Mouse (Mus musculus): Measurements from ENCODE around the gene Retnlb. TPM values are rescaled to one million over a fixed set of nuclear protein-coding genes. Genes with fewer than 3 reads are reported as not detected.
A peak's percentile ranks its signal among the peaks of the same experiment; 100 is the strongest.
"Not testable (repeated sequence)": the region's sequence is repeated elsewhere in the genome, so short reads cannot be mapped to it uniquely, and the experiment has no call there.

The Retnlb gene
- polyA plus RNA-seq, 1 experiment from 2014 or later: not detected

DNA sequence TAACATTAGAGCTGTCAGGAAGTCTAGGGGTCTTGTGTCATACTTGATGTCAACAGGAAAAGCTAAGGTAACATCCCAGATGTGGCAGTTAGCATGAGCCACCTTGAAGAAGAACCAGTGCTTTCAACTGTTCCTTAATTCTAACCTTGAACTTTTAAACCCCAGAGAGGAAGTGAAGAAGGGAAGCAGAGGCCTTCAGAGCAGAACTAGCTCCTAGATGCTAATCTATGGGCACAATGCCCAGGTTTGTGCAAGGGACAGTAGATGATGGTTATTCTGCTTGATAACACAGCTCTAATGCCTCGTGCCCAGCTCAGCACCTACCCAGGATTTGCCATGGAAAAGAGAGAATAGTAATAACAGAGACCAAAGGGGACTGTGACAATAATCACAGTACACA lies 17.0 kb downstream of the Retnlb start:
- not testable (repeated sequence) for H3K9me3 ChIP-seq (ENCODE audit: control insufficient read depth, low read length); H3K27me3 ChIP-seq (replicated peaks; ENCODE audit: control insufficient read depth, insufficient read depth, low read length); DNase-seq (ENCODE audit: low spot score); ATAC-seq (replicated peaks; ENCODE audit: low FRiP score); H3K9ac ChIP-seq (ENCODE audit: low read depth, low read length); H3K27ac ChIP-seq (ENCODE audit: low read depth, low read length); H3K4me1 ChIP-seq (replicated peaks; ENCODE audit: control insufficient read depth, insufficient read depth, low read length); H3K4me2 ChIP-seq; H3K4me3 ChIP-seq (ENCODE audit: low read depth, low read length); H3K36me3 ChIP-seq (ENCODE audit: control insufficient read depth, insufficient read depth, low read length)
- whole genome bisulfite sequencing: 38% methylated on average over 1 of the region's 1 CpGs

DNA sequence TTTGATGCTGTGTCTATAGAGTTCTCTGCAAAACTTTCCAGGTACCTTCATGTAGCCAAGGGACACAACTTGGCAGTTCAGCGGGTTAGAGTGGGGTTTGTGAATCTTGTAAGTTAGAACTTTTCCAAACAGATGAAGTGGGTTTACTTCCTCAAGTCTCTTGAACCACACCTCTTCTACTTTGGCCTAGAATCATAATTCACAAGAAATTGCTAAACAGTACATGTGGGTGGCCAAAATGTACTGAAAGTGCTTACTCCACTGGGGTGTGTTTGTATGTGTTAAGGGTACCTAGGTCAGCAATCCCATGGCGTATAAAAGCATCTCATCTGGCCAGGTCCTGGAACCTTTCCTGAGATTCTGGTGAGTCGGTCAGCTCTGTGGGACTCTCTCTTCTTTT lies 25.6 kb downstream of the Retnlb start, which contains the start of gene Retnla:
Gene Retnla (plus strand): TSS at position 286 of the 400 bp plus-strand sequence.
- Histone ChIP-seq H3K9ac (ENCODE audit: low read depth, low read length) (no peak within 1 kb of the TSS), H3K36me3 (ENCODE audit: control insufficient read depth, insufficient read depth, low read length) (no peaks in the 10 kb centered on the region), H3K4me3 (ENCODE audit: low read depth, low read length) (no peak within 1 kb of the TSS), H3K4me2 (no peak within 1 kb of the TSS), H3K27ac (ENCODE audit: low read depth, low read length) (no peak within 1 kb of the TSS), H3K27me3 (replicated peaks; ENCODE audit: control insufficient read depth, insufficient read depth, low read length) (no peaks in the 10 kb centered on the region), H3K4me1 (replicated peaks; ENCODE audit: control insufficient read depth, insufficient read depth, low read length) (no peaks in the 10 kb centered on the region), H3K9me3 (ENCODE audit: control insufficient read depth, low read length) (no peaks in the 10 kb centered on the region)
- 80% methylated on average over 3 of the region's 3 CpGs for WGBS
- DNase-seq (ENCODE audit: low spot score) (no peak), ATAC-seq (replicated peaks; ENCODE audit: low FRiP score) (no peak)

DNA sequence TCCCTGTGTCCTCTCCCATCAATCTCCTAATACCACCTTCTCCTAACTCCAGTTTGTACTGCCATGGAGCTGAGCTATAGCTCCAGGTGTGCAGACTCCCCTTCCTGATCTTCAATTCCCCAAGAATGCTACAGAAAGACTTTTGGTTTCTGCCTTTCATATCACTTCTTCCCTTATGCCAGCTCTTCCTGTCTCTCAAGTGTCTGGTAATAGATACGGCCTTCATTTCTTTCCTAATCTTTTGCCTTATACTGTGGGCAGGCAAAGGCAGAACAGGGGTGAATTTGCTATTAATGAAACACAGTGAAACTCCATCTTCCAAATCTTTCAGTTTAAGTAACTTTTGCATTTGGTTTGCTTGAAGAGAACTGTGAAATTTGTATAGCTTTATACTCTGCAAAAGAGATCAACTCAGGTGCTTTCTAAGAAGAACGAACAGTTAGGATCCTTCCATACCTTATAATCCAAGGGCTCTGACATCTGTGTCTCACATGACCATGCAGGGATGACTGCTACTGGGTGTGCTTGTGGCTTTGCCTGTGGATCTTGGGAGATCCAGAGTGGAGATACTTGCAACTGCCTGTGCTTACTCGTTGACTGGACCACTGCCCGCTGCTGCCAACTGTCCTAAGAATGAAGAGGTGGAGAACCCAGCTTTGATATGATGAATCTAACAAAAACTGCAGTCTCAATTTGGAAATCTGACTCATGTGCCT lies 27.2 kb downstream of the Retnlb start:
- 77% methylated on average over 4 of the region's 4 CpGs for WGBS
- Histone ChIP-seq H3K4me1 (replicated peaks; ENCODE audit: control insufficient read depth, insufficient read depth, low read length) (no peaks in the 10 kb centered on the region), H3K27ac (ENCODE audit: low read depth, low read length) (no peak overlapping the region), H3K27me3 (replicated peaks; ENCODE audit: control insufficient read depth, insufficient read depth, low read length) (no peaks in the 10 kb centered on the region), H3K9me3 (ENCODE audit: control insufficient read depth, low read length) (no peaks in the 10 kb centered on the region), H3K4me3 (ENCODE audit: low read depth, low read length) (no peak overlapping the region), H3K9ac (ENCODE audit: low read depth, low read length) (no peak overlapping the region), H3K36me3 (ENCODE audit: control insufficient read depth, insufficient read depth, low read length) (no peaks in the 10 kb centered on the region), H3K4me2 (no peak overlapping the region)
- ATAC-seq (replicated peaks; ENCODE audit: low FRiP score) (no peak), DNase-seq (ENCODE audit: low spot score) (no peak)

DNA sequence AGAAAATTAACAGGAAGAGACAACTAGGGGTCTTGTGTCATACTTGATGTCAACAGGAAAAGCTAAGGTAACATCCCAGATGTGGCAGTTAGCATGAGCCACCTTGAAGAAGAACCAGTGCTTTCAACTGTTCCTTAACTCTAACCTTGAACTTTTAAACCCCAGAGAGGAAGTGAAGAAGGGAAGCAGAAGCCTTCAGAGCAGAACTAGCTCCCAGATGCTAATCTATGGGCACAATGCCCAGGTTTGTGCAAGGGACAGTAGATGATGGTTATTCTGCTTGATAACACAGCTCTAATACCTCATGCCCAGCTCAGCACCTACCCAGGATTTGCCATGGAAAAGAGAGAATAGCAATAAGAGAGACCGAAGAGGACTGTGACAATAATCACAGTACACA lies 48.3 kb downstream of the Retnlb start:
- H3K4me3 ChIP-seq (ENCODE audit: low read depth, low read length); H3K36me3 ChIP-seq (ENCODE audit: control insufficient read depth, insufficient read depth, low read length); H3K27ac ChIP-seq (ENCODE audit: low read depth, low read length); H3K9ac ChIP-seq (ENCODE audit: low read depth, low read length); H3K4me1 ChIP-seq (replicated peaks; ENCODE audit: control insufficient read depth, insufficient read depth, low read length); H3K9me3 ChIP-seq (ENCODE audit: control insufficient read depth, low read length); H3K27me3 ChIP-seq (replicated peaks; ENCODE audit: control insufficient read depth, insufficient read depth, low read length); ATAC-seq (replicated peaks; ENCODE audit: low FRiP score); H3K4me2 ChIP-seq; DNase-seq (ENCODE audit: low spot score): not testable (repeated sequence)
- WGBS: 83% methylated on average over 1 of the region's 1 CpGs

DNA sequence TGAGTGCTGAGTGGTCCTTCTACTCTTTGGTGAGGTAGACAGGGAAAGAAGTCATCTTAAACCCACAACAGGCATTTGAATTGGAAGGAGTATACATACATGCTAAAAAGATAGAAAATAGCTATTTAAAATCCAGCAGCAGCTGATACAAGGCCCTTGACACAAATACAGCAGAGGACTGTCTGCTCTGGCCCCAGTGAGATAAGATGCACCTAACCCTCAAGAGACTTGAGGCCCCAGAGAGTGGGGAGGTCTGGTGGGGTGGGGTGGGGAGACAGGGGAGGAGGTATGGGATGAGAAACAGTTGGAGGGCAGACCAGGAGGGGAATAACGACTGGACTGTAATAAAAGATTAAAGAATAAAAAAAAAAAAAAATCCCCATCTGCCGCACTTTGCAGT lies 51.0 kb downstream of the Retnlb start:
- H3K4me1 ChIP-seq (replicated peaks; ENCODE audit: control insufficient read depth, insufficient read depth, low read length): no peaks in the 10 kb centered on the region
- no peak overlapping the region for H3K4me3 ChIP-seq (ENCODE audit: low read depth, low read length)
- no peak overlapping the region for H3K27ac ChIP-seq (ENCODE audit: low read depth, low read length)
- H3K27me3 ChIP-seq (replicated peaks; ENCODE audit: control insufficient read depth, insufficient read depth, low read length): no peaks in the 10 kb centered on the region
- no peak overlapping the region for H3K9ac ChIP-seq (ENCODE audit: low read depth, low read length)
- H3K36me3 ChIP-seq (ENCODE audit: control insufficient read depth, insufficient read depth, low read length): no peaks in the 10 kb centered on the region
- ATAC-seq (replicated peaks; ENCODE audit: low FRiP score) (peak; percentile 77), DNase-seq (ENCODE audit: low spot score) (no peak)
- H3K4me2 ChIP-seq: no peak overlapping the region
- WGBS: 52% methylated on average over 2 of the region's 2 CpGs
- H3K9me3 ChIP-seq (ENCODE audit: control insufficient read depth, low read length): no peaks in the 10 kb centered on the region

Other genes starting within 250 kb of the Retnlb start
- gene Trat1, start 44.8 kb upstream of the Retnlb start, polyA plus RNA-seq (2014; fragmentation: Nextera tagmentation; extraction: Ambion mirVana): not detected in 2 replicates
- gene Retnla, start 25.7 kb downstream of the Retnlb start, polyA plus RNA-seq (2014; fragmentation: Nextera tagmentation; extraction: Ambion mirVana): not detected in 2 replicates
- gene Retnlg, start 55.8 kb downstream of the Retnlb start, polyA plus RNA-seq (2014; fragmentation: Nextera tagmentation; extraction: Ambion mirVana): not detected in 2 replicates
- gene Dzip3, start 177.3 kb downstream of the Retnlb start, polyA plus RNA-seq (2014; fragmentation: Nextera tagmentation; extraction: Ambion mirVana): 23.6 and 25.5 TPM in 2 replicates
- 34.0 and 38.3 TPM in 2 replicates for gene Cip2a, start 177.3 kb downstream of the Retnlb start, polyA plus RNA-seq (2014; fragmentation: Nextera tagmentation; extraction: Ambion mirVana)
- not detected in 2 replicates for gene Myh15, start 240.6 kb downstream of the Retnlb start, polyA plus RNA-seq (2014; fragmentation: Nextera tagmentation; extraction: Ambion mirVana)